Mouse (Mus musculus) E14TG2a.4 (cell line): ENCODE results near the gene Abhd12.

Experiments used
- CTCF ChIP-seq: conservative IDR thresholded peaks from 2 replicates; pipeline ENCODE4 v1.5.1; 2014; ENCODE audit warnings: low read length
- POU5F1 ChIP-seq: IDR thresholded peaks from 2 replicates; pipeline ENCODE4 v1.6.1; 2014; ENCODE audit warnings: low read length, borderline replicate concordance

DNA sequence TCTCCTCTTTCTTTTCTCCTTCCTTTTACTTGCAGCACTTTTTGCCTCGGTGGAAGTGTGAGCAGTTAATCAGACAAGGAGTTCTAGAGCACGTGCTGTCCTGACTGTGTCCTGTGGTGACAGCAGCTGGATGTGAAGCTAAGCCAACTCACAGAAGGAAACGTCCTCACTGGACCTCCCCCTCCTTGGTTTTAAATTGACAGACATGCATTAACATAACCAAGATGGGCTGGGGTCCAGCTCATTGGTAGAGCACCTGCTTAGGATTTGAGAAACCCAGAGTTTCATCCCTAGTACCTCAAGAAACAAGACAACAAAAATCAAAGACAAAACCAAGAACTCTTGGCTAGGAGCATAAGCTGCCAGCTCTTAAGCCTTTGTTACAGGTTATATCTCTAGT lies 26.3 kb upstream of the Abhd12 start:
- TF ChIP-seq CTCF = no peak
- TF ChIP-seq POU5F1 = no peak
